In the genomic region with DNA sequence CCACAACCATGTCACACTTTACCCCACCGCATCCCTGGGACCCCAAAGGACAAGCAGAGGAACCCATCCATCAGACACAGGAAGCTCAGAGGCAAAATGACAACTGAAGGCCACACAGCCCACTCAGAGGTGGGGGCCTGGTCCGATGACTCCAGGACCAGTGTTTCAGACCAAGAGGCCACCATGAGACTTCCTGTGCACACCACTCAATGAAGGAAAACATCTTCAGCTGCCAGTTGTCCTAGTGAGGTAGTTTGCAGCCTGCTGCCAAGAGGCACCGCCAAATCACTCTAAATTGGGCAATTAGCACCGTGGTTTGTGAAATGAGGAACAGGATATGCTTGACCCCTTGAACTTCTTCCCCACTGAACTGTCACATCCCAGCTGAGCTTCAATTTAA, we compare ENCODE assay signal across 10 mouse cellular contexts. TPM values are rescaled to one million over a fixed set of nuclear protein-coding genes. Genes with fewer than 3 reads are reported as not detected.
DNase-seq lines count a peak whose midpoint lies in the region; ATAC-seq lines count a peak whose summit lies in the region.
"Had no signal": no experiment of that assay in that cellular context is flagged by ENCODE, and none has a peak within 500 bp of the region (broad histone marks: within the 10 kb centered on the region; RNA-seq: fewer than 3 reads in every experiment).

No protein-coding gene starts in this region.

- no peak overlapping the region for H3K4me2 ChIP-seq in heart, embryonic 16.5 days (ENCODE audit: low read depth, low read length)
- H3K4me2 ChIP-seq in hindbrain, embryonic 16.5 days (ENCODE audit: low read length), result no peak overlapping the region
- H3K4me2 ChIP-seq: limb, embryonic 13.5 days had no signal

- H3K9ac ChIP-seq in heart, embryonic 16.5 days (ENCODE audit: low read length), result no peak overlapping the region
- no peak overlapping the region for H3K9ac ChIP-seq in hindbrain, embryonic 16.5 days (ENCODE audit: low read depth, low read length)
- H3K9ac ChIP-seq: limb, embryonic 13.5 days had no signal

- no peak for DNase-seq in heart, postnatal 36 days
- DNase-seq in Muller cell, postnatal 12 days (ENCODE audit: inconsistent ontology term), result peak; percentile 71
- DNase-seq in kidney, adult 9 months, result peak; percentile 89
- peak; percentile 56 for DNase-seq in lung, postnatal 25 days (ENCODE audit: low spot score)
- DNase-seq in left cerebral cortex, adult 11 months (ENCODE audit: low spot score), result no peak
- DNase-seq: right cerebral cortex, adult 18-20 months had no signal

- H3K27ac ChIP-seq in heart, embryonic 16.5 days (ENCODE audit: low read length), result peak overlapping the region; percentile 48
- H3K27ac ChIP-seq in hindbrain, embryonic 16.5 days (ENCODE audit: low read depth, low read length), result no peak overlapping the region
- H3K27ac ChIP-seq: limb, embryonic 13.5 days had no signal

- no peaks in the 10 kb centered on the region; the same call in 1 of the 2 replicates for H3K9me3 ChIP-seq in heart, embryonic 16.5 days (replicated peaks; ENCODE audit: control insufficient read depth, low read length)
- H3K9me3 ChIP-seq in hindbrain, embryonic 16.5 days (ENCODE audit: control insufficient read depth, low read length), result no peaks in the 10 kb centered on the region

- H3K4me3 ChIP-seq in heart, embryonic 16.5 days (ENCODE audit: low read length), result no peak overlapping the region
- H3K4me3 ChIP-seq in hindbrain, embryonic 16.5 days (ENCODE audit: low read length), result no peak overlapping the region
- H3K4me3 ChIP-seq: limb, embryonic 13.5 days had no signal

- H3K27me3 ChIP-seq in heart, embryonic 16.5 days (ENCODE audit: control insufficient read depth, insufficient read depth, low read length), result no peaks in the 10 kb centered on the region
- H3K27me3 ChIP-seq in hindbrain, embryonic 16.5 days (replicated peaks; ENCODE audit: control insufficient read depth, insufficient read depth, low read length), result no peaks in the 10 kb centered on the region

- H3K36me3 ChIP-seq in heart, embryonic 16.5 days (ENCODE audit: control insufficient read depth, insufficient read depth), result no peaks in the 10 kb centered on the region
- no peaks in the 10 kb centered on the region for H3K36me3 ChIP-seq in hindbrain, embryonic 16.5 days (ENCODE audit: control insufficient read depth, insufficient read depth, low read length)
- H3K36me3 ChIP-seq: limb, embryonic 13.5 days had no signal

- intact Hi-C loops in heart, postnatal 36 days (cut with DNase I), result no loop called here

- H3K4me1 ChIP-seq in heart, embryonic 16.5 days (ENCODE audit: control insufficient read depth, insufficient read depth, low read length), result peaks cover 7% of the 10 kb centered on the region
- no peaks in the 10 kb centered on the region for H3K4me1 ChIP-seq in hindbrain, embryonic 16.5 days (ENCODE audit: control insufficient read depth, insufficient read depth, low read depth, low read length)

- 59% methylated on average over 4 of the region's 4 CpGs for WGBS in heart, embryonic 16.5 days
- 67% methylated on average over 4 of the region's 4 CpGs for WGBS in hindbrain, embryonic 16.5 days

- ATAC-seq in heart, embryonic 16.5 days (replicated peaks; ENCODE audit: extremely low read depth, insufficient read depth, low FRiP score), result no peak
- no peak for ATAC-seq in erythroblast, adult 5-6 weeks (replicated peaks; ENCODE audit: low FRiP score, poor library complexity, severe bottlenecking)
- no peak for ATAC-seq in hindbrain, embryonic 16.5 days

RNA-seq across cellular contexts. Expression of a gene that starts 41.7 kb away (rescaled TPM):
- 6.2 and 7.2 TPM in 2 replicates for polyA plus RNA-seq in heart, embryonic 16.5 days (2015; fragmentation: Nextera tagmentation; extraction: Ambion mirVana)
- total RNA-seq in heart, postnatal 36 days (2021), result 1 to 10 TPM; 8.3 to 9.2 TPM
- 3.6 and 4.8 TPM in 2 replicates for total RNA-seq in erythroblast, adult 5-6 weeks (2015; ENCODE audit: low replicate concordance)
- total RNA-seq in erythroblast, adult 5-6 weeks (2017; ENCODE audit: low replicate concordance), result 3.6 and 6.7 TPM in 2 replicates
- 18.5 and 24.4 TPM in 2 replicates for polyA plus RNA-seq in hindbrain, embryonic 16.5 days (2015; fragmentation: Nextera tagmentation; extraction: Ambion mirVana)

Comparison
In these comparisons a context has a peak if more than half of its experiments do, and no peak if none do; other contexts are left out.
1. DNase-seq: peak in Muller cell, postnatal 12 days (single experiment), kidney, adult 9 months (single experiment) and lung, postnatal 25 days (single experiment); none in heart, postnatal 36 days (0 of 2) and left cerebral cortex, adult 11 months (single experiment).